Mouse (Mus musculus): Measurements from ENCODE around the gene Vmn2r24. TPM values are rescaled to one million over a fixed set of nuclear protein-coding genes. Genes with fewer than 3 reads are reported as not detected.
"Not testable (repeated sequence)": the region's sequence is repeated elsewhere in the genome, so short reads cannot be mapped to it uniquely, and the experiment has no call there.

Gene Vmn2r24
- total RNA-seq (2021), result not detected
- long read RNA-seq, experiment 1, result 0 reads
- long read RNA-seq, experiment 2, result 0 reads

GRCm38 (mm10) chr6:123778579-123778978, at the start of gene Vmn2r24:
Vmn2r24 (plus strand) TSS chr6:123778879.
- DNase-seq, result no peak

- DNase-seq, result no peak
These were observed 8.6 kb upstream of the Vmn2r24 start for GRCm38 (mm10) chr6:123770031-123770430.

DNA sequence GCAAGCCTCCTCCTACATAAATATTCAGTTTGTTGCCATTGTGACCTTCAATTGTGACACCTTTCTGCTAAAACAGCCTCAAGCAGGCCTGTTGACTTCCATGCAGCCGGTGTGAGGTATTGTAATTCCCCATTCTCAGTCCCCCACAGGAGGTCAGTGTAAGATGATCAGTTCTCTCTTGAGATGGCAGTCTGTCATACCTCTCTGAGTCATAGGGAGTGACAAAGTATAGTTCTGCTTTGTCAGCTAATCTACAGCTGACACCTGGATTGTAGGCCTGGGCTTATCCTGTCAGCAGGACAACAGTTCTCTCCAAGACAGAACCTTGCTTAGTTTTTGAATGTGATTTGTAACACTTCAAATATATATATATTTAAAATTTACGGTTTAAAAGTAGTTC, 6.2 kb downstream of the Vmn2r24 start:
- no peak for DNase-seq

GRCm38 (mm10) chr6:123793746-123794145, 15.1 kb downstream of the Vmn2r24 start:
- DNase-seq, result no peak

DNA sequence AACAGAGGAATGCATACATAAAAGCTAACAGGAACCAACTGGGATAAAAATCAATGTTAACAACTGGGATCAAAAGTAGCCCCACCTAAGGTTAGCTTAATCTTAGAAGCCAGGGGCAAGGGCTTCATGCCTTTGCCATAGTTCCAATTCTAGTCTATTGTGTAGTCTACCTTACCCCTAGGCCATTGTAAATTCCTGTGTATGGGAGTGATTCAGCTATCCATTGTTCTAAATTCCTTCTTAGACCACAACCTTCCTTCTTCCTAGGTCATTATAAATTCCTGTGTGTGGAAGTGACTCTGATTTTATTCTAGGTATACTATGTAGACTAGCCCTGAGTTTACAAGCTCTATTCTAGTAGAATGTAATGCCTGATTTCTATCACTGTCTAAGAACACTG, 31.6 kb downstream of the Vmn2r24 start:
- DNase-seq, result not testable (repeated sequence)

GRCm38 (mm10) chr6:123819951-123820350, 41.3 kb downstream of the Vmn2r24 start:
- no peak for DNase-seq

DNA sequence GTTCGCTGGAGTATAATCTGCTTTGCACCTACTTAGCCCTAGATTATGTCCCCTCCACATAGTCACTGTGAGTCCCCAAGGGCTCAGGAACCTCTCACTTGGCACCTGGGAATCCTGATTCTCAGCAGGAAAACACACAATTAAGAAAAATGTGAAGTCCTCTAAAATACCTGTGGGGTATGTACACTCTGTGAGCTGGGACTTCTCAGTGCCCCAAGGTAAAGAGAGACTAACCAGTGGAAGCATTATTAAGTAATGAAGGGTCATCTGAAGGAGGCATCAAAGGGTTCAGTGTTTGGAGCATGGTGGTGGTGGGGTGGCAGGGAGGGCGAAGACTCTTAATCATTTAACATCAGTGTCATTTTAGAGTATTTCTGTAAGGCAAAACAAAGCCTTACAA, 74.7 kb downstream of the Vmn2r24 start, which contains the start of gene Vmn2r25:
Gene Vmn2r25 (minus strand): TSS at position 101 of the 400 bp plus-strand sequence.
- not testable (repeated sequence) for DNase-seq

Other genes with a start within 250 kb of the Vmn2r24 start
- not detected for gene Vmn2r21, start 245.5 kb upstream of the Vmn2r24 start, total RNA-seq (2021)
- gene Vmn2r22, start 128.2 kb upstream of the Vmn2r24 start, total RNA-seq (2021), result not detected
- gene Vmn2r23, start 76.2 kb upstream of the Vmn2r24 start, total RNA-seq (2021), result not detected
- not detected for gene Vmn2r25, start 74.6 kb downstream of the Vmn2r24 start, total RNA-seq (2021)
- gene Vmn2r26, start 245.7 kb downstream of the Vmn2r24 start, total RNA-seq (2021), result not detected